Mouse (Mus musculus) forebrain, postnatal 0 days (tissue): ENCODE measurements around the gene Trpm3. TPM values are rescaled to one million over a fixed set of nuclear protein-coding genes. Genes with fewer than 3 reads are reported as not detected.

ENCODE experiments used
- ATAC-seq: fragments of 200-750 bp; cut with Nextera tagmentation; 2 replicates; pipeline ENCODE4 v1.8.0; 2017; ENCODE audit warnings: mild to moderate bottlenecking, moderate library complexity
- DNase-seq: peaks from one replicate; pipeline ENCODE4 v3.0.0-alpha.2; 2015
- H3K27ac ChIP-seq: fragments of 300-500 bp; sonication (generic); 2 replicates; pipeline ENCODE4 v1.5.1; 2014; ENCODE audit warnings: low read depth, mild to moderate bottlenecking, antibody characterized with exemption, low read length, moderate library complexity, mixed read lengths
- H3K27me3 ChIP-seq: fragments of 300-500 bp; sonication (generic); 2 replicates; pipeline ENCODE4 v1.6.1; 2014; ENCODE audit warnings: mild to moderate bottlenecking, low read length, mixed read lengths; ENCODE audit not compliant: insufficient read depth
- H3K36me3 ChIP-seq: fragments of 300-500 bp; sonication (generic); 2 replicates; pipeline ENCODE4 v1.6.1; 2014; ENCODE audit warnings: mild to moderate bottlenecking, moderate library complexity; ENCODE audit not compliant: insufficient read depth
- H3K4me1 ChIP-seq: fragments of 300-500 bp; sonication (generic); 2 replicates; pipeline ENCODE4 v1.6.1; 2014; ENCODE audit warnings: antibody characterized with exemption; ENCODE audit not compliant: insufficient read depth
- H3K4me2 ChIP-seq: fragments of 300-500 bp; sonication (generic); 2 replicates; pipeline ENCODE4 v1.6.1; 2014; ENCODE audit warnings: low read depth, mild to moderate bottlenecking, moderate library complexity
- H3K4me3 ChIP-seq: fragments of 300-500 bp; sonication (generic); 2 replicates; pipeline ENCODE4 v1.5.1; 2014; ENCODE audit warnings: low read depth, low read length, mixed read lengths
- H3K9ac ChIP-seq: fragments of 300-500 bp; sonication (generic); 2 replicates; pipeline ENCODE4 v1.6.1; 2014; ENCODE audit warnings: mild to moderate bottlenecking
- H3K9me3 ChIP-seq: fragments of 300-500 bp; sonication (generic); 2 replicates; pipeline ENCODE4 v1.6.1; 2016; ENCODE audit warnings: low read length
- CTCF ChIP-seq: sonication (generic); IDR thresholded peaks from 2 replicates; pipeline ENCODE4 v1.5.1; 2016; ENCODE audit warnings: antibody characterized with exemption, control low read depth, low read depth
- WGBS: fragments of 180-500 bp; shearing (Covaris S2); extraction: QIAGEN DNeasy Blood & Tissue Kit; methylation state at CpG from one replicate; pipeline ENCODE4 v1.1.7; 2014; 5-methylcytosine and 5-hydroxymethylcytosine counted together
- polyA plus RNA-seq: library from polyadenylated mRNA; unstranded; fragments of >200 nt; fragmentation: Nextera tagmentation; extraction: Ambion mirVana; gene quantifications from 2 replicates; pipeline ENCODE4 v1.2.1, GENCODE M21; 2015
- total RNA-seq: library from RNA; depleted of rRNA; stranded (reverse); fragments of >200 nt; gene quantifications from 2 replicates; pipeline ENCODE4 v1.2.3, GENCODE M21; 2014

Trpm3 gene
- total and polyA plus RNA-seq, 2 experiments from 2014 or later = 25.6 to 39.7 TPM

DNA sequence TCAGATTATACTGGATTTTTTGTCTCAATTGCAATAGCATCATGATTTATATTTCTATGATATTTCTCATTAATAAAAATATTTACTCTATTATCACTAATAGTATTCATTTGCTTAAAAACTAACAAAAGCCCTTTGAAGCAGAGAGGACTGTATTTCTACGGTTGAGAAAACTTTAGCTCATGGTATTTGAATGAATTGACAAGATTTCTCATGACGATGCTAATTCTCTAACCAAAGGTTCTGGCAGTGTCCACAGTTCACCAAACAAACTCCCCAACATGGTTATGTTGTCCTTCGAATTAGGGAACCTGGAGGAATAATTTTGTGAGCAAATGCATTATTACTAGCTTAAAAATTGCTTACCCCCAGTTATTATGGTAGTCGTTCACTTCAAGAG, 526.6 kb downstream of the Trpm3 start:
- ATAC-seq = no peak
- no peak overlapping the region for H3K9ac ChIP-seq
- H3K4me1 ChIP-seq = no peaks in the 10 kb centered on the region
- H3K4me3 ChIP-seq = no peak overlapping the region
- no peaks in the 10 kb centered on the region for H3K27me3 ChIP-seq
- no peak for DNase-seq
- no peak overlapping the region for H3K27ac ChIP-seq
- 69% methylated on average over 4 of the region's 4 CpGs for whole genome bisulfite sequencing
- H3K4me2 ChIP-seq = no peak overlapping the region
- H3K9me3 ChIP-seq = no peaks in the 10 kb centered on the region
- TF ChIP-seq CTCF = no peak
- H3K36me3 ChIP-seq = no peaks in the 10 kb centered on the region

DNA sequence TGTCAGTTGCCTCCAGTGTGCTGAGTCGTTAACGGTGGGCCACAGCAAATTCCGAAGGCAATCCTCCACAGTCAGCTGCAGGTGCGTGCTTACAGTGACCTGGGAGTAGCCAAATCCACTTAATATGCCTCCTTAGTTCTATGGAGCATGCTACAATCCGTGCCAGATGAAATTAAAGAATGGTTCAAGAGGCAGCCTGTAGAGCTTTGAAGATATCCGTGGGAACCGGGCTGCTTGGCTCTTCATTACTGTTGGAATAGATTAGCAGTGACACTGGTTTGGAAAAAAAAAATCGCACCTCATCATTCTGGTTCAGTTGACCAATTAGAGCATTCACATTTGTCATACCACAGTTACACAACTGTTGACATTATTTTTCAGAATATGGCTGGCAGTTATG, 531.4 kb downstream of the Trpm3 start:
- WGBS = 48% methylated on average over 8 of the region's 8 CpGs
- no peak for DNase-seq
- Histone ChIP-seq H3K4me2 (no peak overlapping the region), H3K27ac (no peak overlapping the region), H3K27me3 (no peaks in the 10 kb centered on the region), H3K36me3 (no peaks in the 10 kb centered on the region), H3K9me3 (no peaks in the 10 kb centered on the region), H3K4me3 (no peak overlapping the region), H3K4me1 (no peaks in the 10 kb centered on the region), H3K9ac (no peak overlapping the region)
- ATAC-seq = no peak
- TF ChIP-seq CTCF = no peak

DNA sequence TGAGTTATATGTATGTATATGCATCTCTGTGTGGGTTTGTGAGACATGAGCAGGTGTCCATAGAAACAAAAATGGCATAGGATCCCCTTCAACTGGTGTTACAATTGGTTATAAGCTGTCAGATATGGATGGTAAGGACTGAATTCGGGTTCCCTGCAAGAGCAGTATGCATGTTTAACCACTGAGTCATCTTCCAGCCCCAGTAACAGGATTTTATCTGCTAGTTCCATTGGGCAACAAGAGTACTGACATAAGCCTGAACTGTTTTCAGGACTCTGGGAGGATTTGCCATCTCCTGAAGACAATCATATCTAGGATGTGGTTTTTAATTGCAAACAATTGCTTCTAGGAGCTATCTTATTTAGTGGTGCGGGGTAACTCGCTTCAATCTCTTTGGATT, 534.0 kb downstream of the Trpm3 start:
- no peaks in the 10 kb centered on the region for H3K27me3 ChIP-seq
- no peaks in the 10 kb centered on the region for H3K36me3 ChIP-seq
- H3K4me2 ChIP-seq = no peak overlapping the region
- DNase-seq (no peak), ATAC-seq (no peak)
- no peaks in the 10 kb centered on the region for H3K9me3 ChIP-seq
- 96% methylated on average over 3 of the region's 3 CpGs for WGBS
- TF ChIP-seq CTCF = no peak
- H3K9ac ChIP-seq = no peak overlapping the region
- no peak overlapping the region for H3K4me3 ChIP-seq
- H3K4me1 ChIP-seq = no peaks in the 10 kb centered on the region
- H3K27ac ChIP-seq = no peak overlapping the region

DNA sequence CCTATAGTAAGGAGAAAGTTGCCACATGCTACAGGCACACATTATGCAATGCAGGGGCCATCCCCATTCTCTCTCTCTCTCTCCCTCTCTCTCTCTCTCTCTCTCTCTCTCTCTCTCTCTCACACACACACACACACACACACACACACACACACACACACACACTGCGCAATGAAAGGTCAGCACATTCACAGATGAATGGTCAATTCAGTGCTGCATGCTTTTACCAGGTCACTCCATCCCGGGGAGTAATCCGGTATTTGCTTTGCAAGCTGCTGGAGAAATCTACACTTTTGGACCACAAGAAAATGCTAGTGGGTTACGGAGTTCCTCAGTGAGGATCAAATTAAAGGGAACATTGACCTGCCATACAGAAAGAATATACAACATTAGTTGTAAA, 537.4 kb downstream of the Trpm3 start:
- WGBS = 67% methylated on average over 4 of the region's 4 CpGs
- no peak for DNase-seq
- H3K9me3 ChIP-seq = no peaks in the 10 kb centered on the region
- H3K4me2 ChIP-seq = no peak overlapping the region
- no peak for TF ChIP-seq CTCF
- no peaks in the 10 kb centered on the region for H3K4me1 ChIP-seq
- H3K36me3 ChIP-seq = no peaks in the 10 kb centered on the region
- H3K9ac ChIP-seq = no peak overlapping the region
- ATAC-seq = no peak
- H3K27me3 ChIP-seq = no peaks in the 10 kb centered on the region
- no peak overlapping the region for H3K4me3 ChIP-seq
- H3K27ac ChIP-seq = no peak overlapping the region

DNA sequence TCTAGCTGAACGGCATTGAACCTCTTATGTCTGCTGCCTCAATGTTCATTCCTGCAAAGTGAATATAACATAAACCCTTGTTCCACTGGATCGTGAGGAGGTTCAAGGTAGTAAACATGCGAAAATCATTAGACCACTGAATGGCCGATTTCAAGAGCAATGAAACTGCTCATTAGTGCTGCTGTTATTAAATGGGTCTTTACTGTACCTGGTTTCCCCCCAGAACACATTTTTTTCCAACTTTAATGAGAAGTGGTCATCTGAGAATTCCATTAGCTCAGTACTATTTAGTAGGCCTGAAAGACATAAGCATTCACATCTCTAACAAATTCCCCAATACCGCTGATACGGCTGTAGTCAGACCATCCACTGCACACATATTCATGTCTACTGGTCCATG, 543.4 kb downstream of the Trpm3 start:
- no peaks in the 10 kb centered on the region for H3K4me1 ChIP-seq
- 83% methylated on average over 6 of the region's 6 CpGs for WGBS

DNA sequence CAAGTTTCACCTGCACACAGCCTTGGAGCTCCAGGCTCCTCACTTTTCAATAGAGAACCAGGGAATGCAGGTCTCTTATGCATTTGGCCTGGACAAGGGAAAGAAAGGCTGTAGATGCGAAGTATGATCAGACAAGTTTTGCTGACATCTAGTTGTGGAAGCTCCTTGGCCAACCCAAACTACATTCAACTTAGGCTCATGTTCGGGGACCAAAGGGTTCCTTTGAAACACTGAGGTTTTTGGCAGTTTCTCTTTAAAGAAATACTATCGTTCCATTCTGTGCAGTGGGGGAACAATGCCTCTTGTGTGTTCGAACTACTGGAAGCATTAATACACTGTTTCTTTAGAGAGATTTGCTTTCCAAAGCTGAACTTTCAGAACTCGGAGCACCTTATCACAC, 553.1 kb downstream of the Trpm3 start:
- 50% methylated on average over 5 of the region's 5 CpGs for WGBS
- ATAC-seq (no peak), DNase-seq (no peak)
- Histone ChIP-seq H3K27me3 (no peaks in the 10 kb centered on the region), H3K4me2 (no peak overlapping the region), H3K4me3 (no peak overlapping the region), H3K36me3 (no peaks in the 10 kb centered on the region), H3K4me1 (no peaks in the 10 kb centered on the region), H3K9ac (no peak overlapping the region), H3K27ac (no peak overlapping the region), H3K9me3 (no peaks in the 10 kb centered on the region)
- TF ChIP-seq CTCF = no peak

More for the DNA sequence above, 543.4 kb downstream of the Trpm3 start:
- no peak overlapping the region for H3K4me3 ChIP-seq
- H3K36me3 ChIP-seq = no peaks in the 10 kb centered on the region
- no peak overlapping the region for H3K4me2 ChIP-seq
- no peak overlapping the region for H3K9ac ChIP-seq
- H3K27ac ChIP-seq = no peak overlapping the region
- no peaks in the 10 kb centered on the region for H3K9me3 ChIP-seq
- ATAC-seq = no peak
- H3K27me3 ChIP-seq = no peaks in the 10 kb centered on the region
- no peak for DNase-seq
- TF ChIP-seq CTCF = no peak

DNA sequence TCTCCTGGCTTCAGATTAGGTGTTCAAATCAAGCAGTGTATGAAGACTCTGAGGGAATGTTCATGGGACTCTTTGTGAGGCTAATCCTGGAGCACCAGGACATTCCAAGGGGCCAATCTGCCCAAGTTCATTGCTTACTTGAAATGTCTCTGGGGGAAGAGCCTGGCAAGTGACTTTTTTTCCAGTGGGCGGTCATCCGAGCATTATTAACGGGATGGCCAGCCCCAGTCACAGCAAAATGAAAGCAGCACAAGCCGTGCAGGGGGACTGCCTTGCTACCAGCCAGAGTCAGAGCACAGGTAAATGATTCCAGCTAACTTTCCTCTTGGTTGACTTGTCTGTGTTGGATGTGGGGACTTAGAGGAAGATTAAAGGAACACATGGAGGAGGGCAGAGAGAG, 553.7 kb downstream of the Trpm3 start:
- Histone ChIP-seq H3K4me1 (no peaks in the 10 kb centered on the region), H3K9me3 (no peaks in the 10 kb centered on the region), H3K4me2 (no peak overlapping the region), H3K36me3 (no peaks in the 10 kb centered on the region), H3K27ac (no peak overlapping the region), H3K27me3 (no peaks in the 10 kb centered on the region), H3K9ac (no peak overlapping the region), H3K4me3 (no peak overlapping the region)
- DNase-seq (no peak), ATAC-seq (no peak)
- WGBS = 34% methylated on average over 4 of the region's 4 CpGs
- no peak for TF ChIP-seq CTCF

DNA sequence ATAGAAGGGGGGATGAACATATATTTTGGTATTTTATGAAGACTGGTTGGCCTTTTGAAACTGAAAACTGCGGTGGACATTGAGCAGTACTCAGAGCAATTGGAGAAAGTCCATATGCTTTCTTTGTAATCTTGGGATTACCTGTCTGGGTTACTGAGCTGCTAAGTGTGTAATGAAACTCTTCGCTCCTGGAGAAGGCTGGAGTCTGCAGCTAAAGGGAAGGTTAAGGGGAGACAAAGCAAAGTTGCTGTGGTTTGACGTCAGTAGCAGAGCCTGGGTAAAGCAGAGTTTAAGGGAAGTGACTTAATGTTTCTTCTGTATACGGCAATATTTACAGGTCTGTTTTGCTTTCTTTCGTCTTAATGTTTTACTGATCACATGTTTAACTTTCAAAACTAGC, 554.1 kb downstream of the Trpm3 start:
- no peaks in the 10 kb centered on the region for H3K4me1 ChIP-seq
- no peaks in the 10 kb centered on the region for H3K9me3 ChIP-seq
- 69% methylated on average over 5 of the region's 5 CpGs for WGBS
- no peak overlapping the region for H3K27ac ChIP-seq
- no peak for ATAC-seq
- no peak overlapping the region for H3K4me2 ChIP-seq
- H3K9ac ChIP-seq = no peak overlapping the region
- H3K36me3 ChIP-seq = no peaks in the 10 kb centered on the region
- no peak for TF ChIP-seq CTCF
- H3K27me3 ChIP-seq = no peaks in the 10 kb centered on the region
- H3K4me3 ChIP-seq = no peak overlapping the region
- DNase-seq = no peak
